Mouse (Mus musculus): Measurements from ENCODE around the gene Usp44.
A peak's percentile ranks its signal among the peaks of the same experiment; 100 is the strongest.
"Not testable (repeated sequence)": the region's sequence is repeated elsewhere in the genome, so short reads cannot be mapped to it uniquely, and the experiment has no call there.

Gene Usp44

DNA sequence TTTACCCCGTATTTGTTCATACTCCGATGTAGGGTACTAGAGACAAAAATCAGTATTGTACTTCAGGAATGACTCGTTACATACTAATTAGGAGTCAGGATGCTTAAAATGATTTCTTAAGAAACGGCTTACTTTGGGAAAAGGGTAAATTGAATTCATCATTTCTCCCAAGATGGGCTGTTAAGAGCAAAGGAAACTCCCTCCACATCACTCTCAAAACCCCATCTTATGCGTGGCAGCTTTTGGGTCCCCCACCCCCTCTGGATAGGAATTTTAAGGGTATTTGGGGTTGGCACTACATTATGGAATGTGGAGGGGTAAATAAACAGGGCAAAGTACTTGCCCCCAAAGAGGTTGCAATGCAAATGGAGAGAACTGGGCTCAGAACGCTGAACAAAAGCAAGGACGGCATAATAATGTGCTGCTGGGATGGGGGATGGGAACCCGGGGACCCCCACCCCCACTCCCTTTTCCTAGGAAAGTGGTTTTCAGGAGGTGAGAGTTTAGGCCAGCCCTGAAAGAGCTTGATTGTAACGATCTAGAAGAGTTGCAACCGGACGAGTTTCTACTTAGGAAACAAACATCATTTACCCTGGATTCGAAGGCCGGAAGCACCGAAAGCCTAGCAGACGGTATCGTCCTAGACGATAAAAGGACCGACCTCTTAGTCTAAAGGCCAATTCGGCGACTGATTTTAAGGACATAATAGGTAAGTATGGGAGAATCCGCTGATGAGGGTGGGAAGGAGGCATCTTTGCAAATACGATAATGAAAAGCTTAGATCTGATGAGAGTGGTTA, at the start of gene Usp44:
Usp44 (plus strand) TSS at position 625 of the 799 bp plus-strand sequence.
- no peak for DNase-seq (ENCODE audit: low read depth, low spot score)

- no peak for DNase-seq (ENCODE audit: low read depth, low spot score)
Observed at GRCm38 (mm10) chr10:93783216-93784013, 47.9 kb upstream of the Usp44 start.

- no peak for DNase-seq (ENCODE audit: low read depth, low spot score)
Observed at GRCm38 (mm10) chr10:93799711-93800362, 31.5 kb upstream of the Usp44 start.

GRCm38 (mm10) chr10:93800363-93800722, 31.0 kb upstream of the Usp44 start:
- no peak for DNase-seq (ENCODE audit: low read depth, low spot score)

DNA sequence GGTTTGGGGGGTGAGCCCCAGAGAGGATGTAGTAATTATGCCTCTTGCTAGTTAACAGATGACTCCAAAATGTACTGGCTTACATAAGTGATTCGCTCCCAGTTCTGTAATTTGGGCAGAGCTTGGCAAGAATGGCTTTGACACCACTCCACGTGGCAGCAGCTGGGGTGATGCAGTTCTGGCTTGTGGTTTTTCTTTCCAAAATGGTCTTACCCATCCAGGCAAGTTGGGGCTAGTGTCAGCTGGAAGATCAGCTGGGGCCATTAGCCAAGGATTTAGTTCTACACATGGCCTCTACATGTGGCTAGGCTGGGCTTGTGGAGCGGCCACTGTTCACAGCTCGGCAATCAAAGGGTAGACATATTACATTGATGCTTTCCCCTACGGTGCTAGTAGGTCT, 30.5 kb upstream of the Usp44 start:
- DNase-seq (ENCODE audit: low read depth, low spot score), result no peak

DNA sequence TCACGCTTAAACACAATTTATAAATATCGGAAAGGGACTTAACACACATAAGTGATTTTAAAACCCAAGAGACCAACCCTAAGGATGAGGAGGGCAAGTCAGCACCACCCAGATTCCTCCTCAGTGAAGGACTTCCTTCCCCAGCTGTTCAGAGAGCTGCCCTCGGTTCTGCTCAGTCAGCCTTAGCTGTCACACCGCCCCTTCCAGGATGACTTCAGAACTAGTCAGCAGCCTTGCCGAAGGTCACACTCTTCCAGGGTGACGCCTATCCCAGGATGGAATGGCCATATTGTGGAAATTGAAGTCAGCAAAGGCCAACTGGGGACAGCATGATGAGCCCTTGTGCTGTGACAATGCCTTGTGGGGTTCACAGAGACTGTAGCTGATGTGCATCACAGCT, 28.2 kb upstream of the Usp44 start:
- no peak for DNase-seq (ENCODE audit: low read depth, low spot score)

DNA sequence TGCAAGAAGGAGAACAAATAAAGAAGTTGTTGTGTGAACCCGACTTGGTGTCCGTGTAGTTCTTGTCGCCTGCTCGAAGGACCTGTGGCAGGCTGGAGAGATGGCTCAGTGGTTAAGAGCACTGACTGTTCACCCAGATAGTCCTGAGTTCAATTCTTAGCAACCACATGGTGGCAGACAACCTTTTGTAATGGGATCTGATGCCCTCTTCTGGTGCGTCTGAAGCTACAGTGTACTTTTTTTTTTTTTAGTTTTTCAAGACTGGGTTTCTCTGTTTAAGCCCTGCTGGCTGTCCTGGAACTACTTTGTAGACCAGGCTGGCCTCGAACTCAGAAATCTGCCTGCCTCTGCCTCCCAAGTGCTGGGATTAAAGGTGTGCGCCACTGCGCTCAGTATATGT, 21.9 kb upstream of the Usp44 start:
- DNase-seq (ENCODE audit: low read depth, low spot score), result not testable (repeated sequence)

DNA sequence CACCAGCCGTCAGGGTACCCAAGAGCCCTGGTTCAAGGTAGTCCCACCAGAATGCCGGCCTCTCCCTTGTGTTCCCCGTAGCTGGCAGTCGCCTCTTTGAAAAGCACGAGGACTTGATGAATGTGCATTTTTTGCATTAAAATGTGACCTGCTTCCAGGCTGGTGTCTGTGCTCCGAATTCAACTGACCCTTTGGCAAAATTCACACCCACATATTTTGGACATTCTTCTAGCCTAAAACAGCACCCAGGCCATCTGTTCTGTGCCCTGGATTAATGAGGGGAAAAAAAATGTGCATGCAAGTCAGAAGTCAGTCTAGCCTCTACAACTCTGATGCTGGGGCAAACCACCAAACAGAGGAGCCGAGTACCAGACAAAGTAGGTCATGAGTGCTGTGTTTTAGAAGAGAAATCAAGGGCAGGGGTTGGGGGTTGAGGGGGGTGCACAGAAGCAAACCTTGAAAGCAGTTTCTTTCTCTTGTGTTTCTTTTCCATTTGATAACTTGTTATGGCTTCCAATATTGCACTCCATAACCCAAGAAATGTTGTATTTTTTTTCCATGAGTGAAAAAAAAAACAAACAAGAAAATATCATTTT, 20.7 kb upstream of the Usp44 start:
- DNase-seq (ENCODE audit: low read depth, low spot score), result no peak

DNA sequence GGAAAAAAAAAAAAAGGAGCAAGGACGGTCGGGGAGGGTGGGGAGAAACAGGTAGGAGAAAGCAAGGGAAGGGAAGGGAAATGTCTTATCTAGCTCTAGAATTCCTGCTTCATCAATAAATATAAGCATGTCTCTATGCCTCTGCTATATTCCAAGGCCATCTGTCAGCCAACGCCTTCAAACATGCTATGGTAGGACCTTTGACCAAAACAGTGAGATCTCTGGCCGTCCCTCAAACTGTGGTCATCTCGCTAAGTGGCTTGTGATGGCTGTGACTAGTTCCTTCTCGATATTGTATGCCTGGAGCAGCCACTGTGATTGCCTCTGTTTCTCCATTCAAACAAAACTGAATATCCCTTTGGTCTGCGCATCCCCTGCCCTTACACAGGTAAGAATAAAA, 19.3 kb upstream of the Usp44 start:
- DNase-seq (ENCODE audit: low read depth, low spot score), result no peak

- DNase-seq (ENCODE audit: low read depth, low spot score), result peak; percentile 48
Observed at GRCm38 (mm10) chr10:93812774-93813415, 18.5 kb upstream of the Usp44 start.

- no peak for DNase-seq (ENCODE audit: low read depth, low spot score)
Observed at GRCm38 (mm10) chr10:93813755-93814154, 17.6 kb upstream of the Usp44 start.

- DNase-seq (ENCODE audit: low read depth, low spot score), result peak; percentile 65
Observed at GRCm38 (mm10) chr10:93818661-93819060, 12.7 kb upstream of the Usp44 start.

DNA sequence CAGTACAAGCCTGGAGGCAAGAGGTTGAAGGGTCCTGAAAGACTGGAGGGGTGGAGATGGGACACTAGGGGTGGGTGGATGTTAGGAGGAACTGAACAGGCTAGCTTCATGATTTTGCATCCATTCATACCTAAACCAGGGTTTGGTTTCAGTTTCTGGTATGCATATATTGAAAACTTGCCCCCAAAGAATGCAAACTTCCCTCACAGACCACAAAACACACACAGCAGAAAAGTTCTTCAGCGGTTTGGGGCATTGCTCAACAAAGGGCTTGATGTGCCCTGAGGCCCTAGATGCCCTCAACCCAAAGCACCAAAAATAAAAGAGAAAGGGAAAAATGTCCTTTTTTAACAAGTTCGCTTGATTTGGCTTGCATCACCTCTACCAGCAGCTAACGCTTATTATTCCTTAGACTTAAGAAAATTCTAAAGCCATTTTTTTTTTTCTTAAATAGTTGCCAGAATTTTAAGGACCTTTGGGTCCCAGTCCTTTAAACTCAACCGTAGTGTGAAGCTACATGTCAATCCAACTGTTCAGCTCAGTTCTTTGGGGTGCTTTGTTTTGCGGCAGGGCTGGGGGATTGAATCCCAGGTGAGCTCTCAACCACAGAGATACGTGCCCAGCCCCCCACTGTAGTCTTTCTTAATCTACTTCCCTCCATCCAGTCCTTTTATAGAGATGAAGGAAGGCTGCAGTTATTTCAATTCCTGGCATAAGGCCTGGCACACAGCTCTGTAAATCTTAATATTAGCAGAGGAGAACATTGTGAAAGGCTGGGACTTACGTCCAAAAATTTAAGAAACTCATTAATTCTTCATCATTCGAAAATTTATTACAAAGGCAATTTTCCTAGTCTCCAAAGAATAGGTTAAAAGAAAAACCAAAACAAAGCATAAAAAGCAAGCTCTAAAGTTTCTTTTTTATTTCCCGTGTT, 1.2 kb upstream of the Usp44 start:
- DNase-seq (ENCODE audit: low read depth, low spot score), result no peak

DNA sequence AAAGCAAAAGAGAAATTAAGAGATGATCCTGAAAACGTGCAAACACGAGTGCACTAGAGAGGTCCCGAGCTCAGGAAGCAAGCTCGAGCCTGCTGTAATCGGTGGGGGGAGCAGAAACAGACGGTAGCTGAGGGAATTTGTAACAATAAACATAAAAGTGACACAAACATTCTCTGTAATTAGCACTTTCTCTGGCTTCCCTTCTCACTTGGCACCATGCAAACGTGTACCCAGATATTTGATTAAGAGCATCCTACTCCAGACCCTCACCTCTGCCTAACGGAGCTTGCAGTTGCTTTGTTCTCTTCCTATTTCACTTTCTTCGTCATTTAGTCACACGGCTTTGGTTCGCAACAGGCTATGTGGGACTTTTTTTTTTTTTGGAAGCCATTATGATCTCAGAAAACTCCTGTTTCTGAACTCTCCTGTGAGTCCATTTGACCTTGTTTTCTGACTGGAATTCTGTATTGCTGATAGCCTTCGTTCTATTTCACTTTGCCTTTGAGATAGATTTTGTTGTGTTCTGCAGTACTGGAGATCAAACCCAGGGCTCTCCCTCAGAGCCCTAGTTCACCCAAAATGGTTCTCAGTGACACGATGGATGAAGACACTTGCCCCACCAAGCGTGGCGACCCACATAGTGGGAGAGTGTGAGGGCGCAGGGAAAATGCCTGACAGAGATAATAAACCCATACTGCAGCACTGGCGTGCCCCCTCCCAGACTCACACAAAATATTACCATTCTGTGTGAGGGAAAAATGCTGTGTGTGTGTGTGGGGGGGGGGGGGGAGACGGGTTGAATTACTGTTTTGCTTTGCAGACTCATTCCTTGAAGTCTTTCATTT, 597 bp downstream of the Usp44 start:
- DNase-seq (ENCODE audit: low read depth, low spot score), result no peak

DNA sequence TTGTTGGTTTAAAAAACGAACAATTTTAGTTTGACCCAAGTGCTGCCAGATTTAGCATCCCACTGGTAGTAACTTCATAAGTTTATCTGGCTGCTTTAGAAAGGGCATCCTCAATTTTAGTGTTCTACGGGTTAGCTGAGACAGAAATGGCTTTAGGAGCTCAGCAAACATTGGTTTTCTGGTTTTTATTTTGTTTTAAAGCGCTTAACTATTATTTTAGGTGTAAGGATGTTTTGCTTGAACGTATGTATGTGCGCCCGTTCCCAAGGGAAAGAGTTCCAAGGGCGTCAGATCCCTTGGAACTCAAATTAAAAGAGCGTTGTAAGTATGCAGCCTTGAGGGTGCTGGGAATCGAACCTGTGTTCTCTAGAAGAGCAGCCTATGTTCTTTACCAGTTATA, 1.5 kb downstream of the Usp44 start:
- no peak for DNase-seq (ENCODE audit: low read depth, low spot score)

DNA sequence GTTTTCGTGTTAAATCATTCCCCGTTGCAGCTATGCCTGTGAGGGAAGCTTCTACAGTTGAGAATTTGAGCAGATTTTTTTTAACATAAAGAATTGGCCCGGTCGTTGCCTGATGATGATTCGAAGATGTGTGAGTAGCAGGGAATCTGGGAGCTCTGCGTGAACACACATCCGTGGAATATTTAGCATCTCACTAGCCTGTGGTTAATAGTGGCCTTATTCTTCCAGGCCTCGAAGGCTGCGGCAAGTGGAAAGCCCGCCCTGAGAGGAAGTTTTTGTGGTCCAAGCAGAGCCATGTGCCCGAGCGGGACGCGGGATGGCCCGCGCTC, 2.0 kb downstream of the Usp44 start:
- DNase-seq (ENCODE audit: low read depth, low spot score), result no peak

- DNase-seq (ENCODE audit: low read depth, low spot score), result peak; percentile 49
Observed at GRCm38 (mm10) chr10:93833699-93834393, 2.5 kb downstream of the Usp44 start.

DNA sequence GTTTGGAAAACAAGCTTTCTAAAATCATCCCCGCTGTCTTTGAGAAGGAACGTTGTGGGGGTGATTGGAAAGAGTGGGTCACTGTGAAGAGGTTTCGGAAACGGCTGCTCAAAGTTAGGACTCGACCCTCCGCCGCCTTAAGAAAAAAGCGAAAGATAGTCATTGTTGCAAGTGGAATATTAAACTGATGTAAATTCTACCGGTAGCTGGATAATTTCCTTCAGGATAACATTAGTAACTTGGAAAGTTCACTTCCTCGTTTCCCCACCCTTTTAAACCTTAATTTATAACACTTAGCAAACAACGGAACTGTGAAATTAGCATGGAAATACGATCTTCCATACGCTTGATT, 3.0 kb downstream of the Usp44 start:
- DNase-seq (ENCODE audit: low read depth, low spot score), result no peak

DNA sequence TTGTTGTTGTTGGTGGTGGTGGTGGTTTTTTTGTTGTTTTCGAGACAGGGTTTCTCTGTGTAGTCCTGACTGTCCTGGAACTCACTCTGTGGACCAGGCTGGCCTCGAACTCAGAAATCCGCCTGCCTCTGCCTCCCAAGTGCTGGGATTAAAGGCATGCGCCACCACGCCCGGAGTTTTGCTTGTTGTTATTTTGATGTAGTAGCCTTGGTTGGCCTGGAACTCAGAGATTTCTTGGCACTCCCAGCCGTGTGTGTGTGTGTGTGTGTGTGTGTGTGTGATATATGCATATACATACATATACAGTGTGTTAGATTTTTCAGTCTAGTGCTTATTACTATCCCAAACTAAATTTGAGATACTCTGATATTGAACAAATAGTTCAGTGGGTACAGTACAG, 3.8 kb downstream of the Usp44 start:
- not testable (repeated sequence) for DNase-seq (ENCODE audit: low read depth, low spot score)
